Mouse (Mus musculus) adrenal gland, postnatal 36 days (tissue): ENCODE measurements around the gene Mrap. TPM values are rescaled to one million over a fixed set of nuclear protein-coding genes. Genes with fewer than 3 reads are reported as not detected.

ENCODE experiments used
- total RNA-seq, 2 experiments: library from RNA; stranded (reverse); gene quantifications; 2 replicates each; pipeline ENCODE4 v1.2.3; 2021

The Mrap gene
- total RNA-seq, 2 experiments from 2014 or later: 605 to 724 TPM

Other genes with a start within 250 kb of the Mrap start
- gene Mis18a, start 10.8 kb upstream of the Mrap start, total RNA-seq: 1 to 10 TPM; 5.9 to 9.6 TPM
- gene Urb1, start 72.2 kb downstream of the Mrap start, total RNA-seq: 10 to 100 TPM; 13.0 to 18.7 TPM
- 1 to 10 TPM; 2.8 to 7.5 TPM for gene Eva1c, start 88.5 kb downstream of the Mrap start, total RNA-seq
- 10 to 100 TPM; 32.3 to 34.8 TPM for gene Cfap298, start 196.9 kb downstream of the Mrap start, total RNA-seq